Mouse (Mus musculus): ENCODE measurements around the gene Olfr263. TPM values are rescaled to one million over a fixed set of nuclear protein-coding genes. Genes with fewer than 3 reads are reported as not detected.
A peak's percentile ranks its signal among the peaks of the same experiment; 100 is the strongest.
"Not testable (repeated sequence)": the region's sequence is repeated elsewhere in the genome, so short reads cannot be mapped to it uniquely, and the experiment has no call there.

The Olfr263 gene
- polyA plus RNA-seq (2015; fragmentation: Nextera tagmentation; extraction: Ambion mirVana) = not detected in 2 replicates

DNA sequence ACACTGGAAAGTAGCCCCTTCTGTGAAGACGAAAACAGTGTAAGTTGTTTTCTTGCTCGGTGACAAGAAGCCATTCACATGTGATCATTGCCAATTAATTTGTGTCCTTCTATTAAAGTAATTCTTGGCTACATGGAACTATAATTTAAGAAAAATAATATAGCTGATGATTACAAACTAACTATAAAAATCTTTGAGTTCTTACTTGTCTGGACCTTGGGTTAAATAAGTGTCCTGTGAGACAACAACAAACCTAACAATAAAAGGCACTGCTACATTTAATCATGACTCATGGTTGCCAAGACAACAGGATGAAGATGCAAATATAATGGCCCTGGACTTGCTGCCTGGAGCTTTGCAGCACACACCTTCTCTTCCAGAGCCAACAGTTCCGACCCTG, at the start of gene Olfr263:
Gene Olfr263, plus strand, starts transcription at position 301 of the 400 bp plus-strand sequence.
- not testable (repeated sequence) for H3K27me3 ChIP-seq (replicated peaks); H3K9ac ChIP-seq; H3K4me1 ChIP-seq; H3K9me3 ChIP-seq; H3K4me2 ChIP-seq; H3K27ac ChIP-seq; H3K36me3 ChIP-seq; H3K4me3 ChIP-seq (replicated peaks); ATAC-seq (ENCODE audit: insufficient read depth, low FRiP score, low read depth)
- WGBS = 77% methylated on average over 3 of the region's 3 CpGs

DNA sequence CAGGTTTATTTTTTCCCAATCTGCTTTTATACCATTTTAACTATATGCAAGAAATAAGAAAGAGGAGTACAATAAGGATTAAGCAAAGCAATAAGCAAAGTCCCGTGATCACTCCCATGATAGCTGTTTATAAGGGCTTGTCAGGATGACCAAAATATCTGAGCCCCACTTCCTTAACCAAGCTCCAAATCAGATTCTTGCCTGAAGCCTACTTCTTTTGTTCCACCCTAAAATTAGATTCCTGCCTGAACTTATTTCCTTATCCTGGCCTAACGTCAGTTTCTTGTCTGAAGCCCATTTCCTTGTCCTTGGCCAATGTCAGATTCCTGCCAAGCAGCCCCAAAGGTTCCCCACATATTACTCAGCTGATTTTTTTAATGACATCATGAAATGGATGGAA, 46.8 kb upstream of the Olfr263 start:
- no peak overlapping the region for H3K9ac ChIP-seq
- no peaks in the 10 kb centered on the region for H3K4me1 ChIP-seq
- no peak overlapping the region for H3K4me2 ChIP-seq
- H3K27ac ChIP-seq = no peak overlapping the region
- H3K4me3 ChIP-seq (replicated peaks) = no peak overlapping the region
- WGBS = 56% methylated on average over 2 of the region's 2 CpGs
- no peaks in the 10 kb centered on the region for H3K27me3 ChIP-seq (replicated peaks)
- no peaks in the 10 kb centered on the region for H3K36me3 ChIP-seq
- ATAC-seq (ENCODE audit: insufficient read depth, low FRiP score, low read depth) = no peak
- no peaks in the 10 kb centered on the region for H3K9me3 ChIP-seq

DNA sequence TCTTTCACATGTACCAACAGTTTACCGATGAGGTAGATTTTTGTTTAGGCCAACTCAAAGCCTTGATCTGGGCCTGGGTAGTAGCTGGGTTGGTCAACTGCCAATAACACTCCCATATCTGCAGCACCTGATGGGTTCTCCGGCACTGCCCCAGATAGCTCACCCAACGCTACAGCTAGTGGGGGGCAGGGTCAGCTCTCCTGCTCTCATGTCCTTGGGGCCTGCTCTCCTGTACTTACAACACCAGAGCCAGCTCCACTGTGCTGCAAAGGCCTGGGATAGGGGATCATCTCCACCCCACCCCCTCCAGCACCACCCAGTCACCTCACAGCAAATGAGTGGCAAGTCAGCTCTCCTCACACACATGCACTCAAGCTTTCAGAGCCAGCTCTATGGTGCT, 19.7 kb upstream of the Olfr263 start:
- no peak for ATAC-seq (ENCODE audit: insufficient read depth, low FRiP score, low read depth)
- Histone ChIP-seq H3K9ac (no peak overlapping the region), H3K27me3 (replicated peaks) (no peaks in the 10 kb centered on the region), H3K4me1 (no peaks in the 10 kb centered on the region), H3K9me3 (no peaks in the 10 kb centered on the region), H3K4me2 (no peak overlapping the region), H3K27ac (no peak overlapping the region), H3K4me3 (replicated peaks) (no peak overlapping the region), H3K36me3 (no peaks in the 10 kb centered on the region)
- WGBS = 88% methylated on average over 3 of the region's 3 CpGs

DNA sequence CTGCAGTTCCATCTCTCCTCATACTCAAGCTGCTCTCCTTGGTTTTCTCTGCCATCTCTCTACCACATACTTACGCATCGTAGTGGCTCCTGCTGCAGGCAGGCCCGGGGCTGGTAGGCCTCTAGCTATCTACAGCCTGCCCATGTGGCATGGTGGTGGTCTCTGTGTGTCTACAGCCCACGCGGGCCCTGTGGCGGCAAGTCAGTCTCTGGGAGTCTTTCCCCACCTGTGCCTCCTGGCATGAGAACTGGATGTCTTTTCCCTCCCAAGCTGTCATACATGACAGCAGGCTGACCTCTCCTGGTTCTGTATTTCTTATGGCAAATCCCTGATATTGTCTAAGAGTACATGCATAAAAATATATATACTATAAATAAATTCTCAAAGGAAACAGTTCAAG, 19.0 kb upstream of the Olfr263 start:
- H3K9ac ChIP-seq = no peak overlapping the region
- ATAC-seq (ENCODE audit: insufficient read depth, low FRiP score, low read depth) = no peak

DNA sequence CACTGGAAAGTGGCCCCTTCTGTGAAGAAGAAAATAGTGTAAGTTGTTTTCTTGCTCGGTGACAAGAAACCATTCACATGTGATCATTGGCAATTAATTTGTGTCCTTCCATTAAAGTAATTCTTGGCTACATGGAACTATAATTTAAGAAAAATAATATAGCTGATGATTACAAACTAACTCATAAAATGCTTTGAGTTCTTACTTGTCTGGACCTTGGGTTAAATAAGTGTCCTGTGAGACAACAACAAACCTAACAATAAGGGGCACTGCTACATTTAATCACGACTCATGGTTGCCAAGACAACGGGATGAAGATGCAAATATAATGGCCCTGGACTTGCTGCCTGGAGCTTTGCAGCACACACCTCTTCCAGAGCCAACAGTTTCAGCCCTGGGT, 18.3 kb upstream of the Olfr263 start, which contains the start of gene Olfr1369-ps1:
Gene Olfr1369-ps1, plus strand, starts transcription at position 301 of the 400 bp plus-strand sequence.
- H3K4me1 ChIP-seq; H3K4me3 ChIP-seq (replicated peaks); H3K36me3 ChIP-seq; H3K4me2 ChIP-seq; ATAC-seq (ENCODE audit: insufficient read depth, low FRiP score, low read depth); H3K27me3 ChIP-seq (replicated peaks); H3K27ac ChIP-seq; H3K9me3 ChIP-seq; H3K9ac ChIP-seq: not testable (repeated sequence)
- 81% methylated on average over 3 of the region's 3 CpGs for WGBS

More for the DNA sequence above, 19.0 kb upstream of the Olfr263 start:
- Histone ChIP-seq H3K4me3 (replicated peaks) (no peak overlapping the region), H3K27ac (no peak overlapping the region), H3K27me3 (replicated peaks) (no peaks in the 10 kb centered on the region), H3K4me1 (no peaks in the 10 kb centered on the region), H3K36me3 (no peaks in the 10 kb centered on the region), H3K4me2 (no peak overlapping the region), H3K9me3 (no peaks in the 10 kb centered on the region)
- WGBS = 85% methylated on average over 6 of the region's 6 CpGs

DNA sequence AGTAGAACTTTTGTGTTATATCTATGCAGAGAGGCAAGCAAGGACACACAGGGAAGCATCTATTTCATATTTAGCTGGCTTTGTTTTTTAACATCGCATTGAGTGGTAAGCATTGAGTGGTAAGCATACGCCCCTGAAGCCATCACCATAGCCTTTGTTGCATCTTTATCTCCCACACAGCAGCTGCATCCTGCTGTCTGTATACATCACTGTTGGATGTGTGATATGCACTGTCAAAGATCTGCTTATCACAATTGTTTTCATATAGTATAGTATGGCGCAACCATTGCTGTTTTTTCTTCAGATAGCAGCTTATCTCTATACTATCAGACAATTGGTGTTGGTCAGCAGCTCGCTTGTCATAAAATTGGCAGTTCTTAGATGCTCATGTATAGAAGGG, 15.3 kb upstream of the Olfr263 start:
- Histone ChIP-seq H3K4me2 (no peak overlapping the region), H3K27ac (no peak overlapping the region), H3K4me1 (no peaks in the 10 kb centered on the region), H3K9ac (no peak overlapping the region), H3K4me3 (replicated peaks) (no peak overlapping the region), H3K27me3 (replicated peaks) (no peaks in the 10 kb centered on the region), H3K36me3 (no peaks in the 10 kb centered on the region), H3K9me3 (no peaks in the 10 kb centered on the region)
- ATAC-seq (ENCODE audit: insufficient read depth, low FRiP score, low read depth) = no peak
- WGBS = 73% methylated on average over 4 of the region's 4 CpGs

DNA sequence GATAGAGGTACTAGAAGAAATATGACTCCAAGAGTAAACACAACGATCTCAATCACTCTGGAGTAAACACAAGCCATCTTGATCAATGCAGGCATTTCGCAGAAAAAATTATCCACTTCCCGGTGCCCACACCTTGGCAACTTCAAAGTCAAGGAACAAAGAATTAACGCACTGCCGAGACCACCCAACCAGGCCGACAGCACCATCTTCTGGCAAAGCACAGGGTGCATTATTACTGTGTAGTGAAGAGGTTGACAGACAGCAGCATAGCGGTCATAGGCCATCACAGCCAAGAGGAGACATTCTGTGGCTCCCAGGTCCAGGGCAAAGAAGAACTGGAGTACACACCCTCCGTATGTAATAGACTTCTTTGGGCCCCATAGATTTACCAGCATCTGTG, 13.0 kb downstream of the Olfr263 start:
- H3K27me3 ChIP-seq (replicated peaks) = no peaks in the 10 kb centered on the region
- WGBS = 42% methylated on average over 8 of the region's 8 CpGs
- H3K4me3 ChIP-seq (replicated peaks) = no peak overlapping the region
- no peak for ATAC-seq (ENCODE audit: insufficient read depth, low FRiP score, low read depth)
- H3K9ac ChIP-seq = no peak overlapping the region
- H3K36me3 ChIP-seq = no peaks in the 10 kb centered on the region
- no peak overlapping the region for H3K4me2 ChIP-seq
- H3K9me3 ChIP-seq = no peaks in the 10 kb centered on the region
- no peaks in the 10 kb centered on the region for H3K4me1 ChIP-seq
- H3K27ac ChIP-seq = no peak overlapping the region

DNA sequence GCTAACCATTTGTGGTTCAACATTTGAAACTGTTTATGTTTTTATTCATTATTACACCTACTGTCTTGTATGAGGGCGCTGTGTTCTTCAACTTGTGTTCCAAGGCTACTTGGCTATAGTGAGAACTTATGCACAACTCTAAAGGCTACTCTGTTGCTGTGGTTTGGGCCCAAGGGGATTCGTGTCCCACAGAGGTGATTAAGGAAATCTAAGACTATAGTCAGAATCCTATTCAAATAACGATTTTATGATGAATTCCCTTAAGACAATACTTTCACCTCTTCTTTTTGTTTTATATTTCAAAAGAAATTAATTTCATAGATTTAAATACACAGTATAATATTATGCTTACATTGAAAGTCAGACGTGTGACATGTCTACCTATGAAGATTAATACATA, 16.3 kb downstream of the Olfr263 start, which contains the start of gene Olfr1368:
Gene Olfr1368, minus strand, starts transcription at position 101 of the 400 bp plus-strand sequence.
- H3K4me3 ChIP-seq (replicated peaks) = no peak within 1 kb of the TSS
- no peaks in the 10 kb centered on the region for H3K4me1 ChIP-seq
- H3K27me3 ChIP-seq (replicated peaks) = no peaks in the 10 kb centered on the region
- no peak for ATAC-seq (ENCODE audit: insufficient read depth, low FRiP score, low read depth)
- 70% methylated on average over 4 of the region's 4 CpGs for WGBS
- no peaks in the 10 kb centered on the region for H3K36me3 ChIP-seq
- no peak within 1 kb of the TSS for H3K9ac ChIP-seq
- no peak within 1 kb of the TSS for H3K27ac ChIP-seq
- H3K4me2 ChIP-seq = no peak within 1 kb of the TSS
- no peaks in the 10 kb centered on the region for H3K9me3 ChIP-seq

DNA sequence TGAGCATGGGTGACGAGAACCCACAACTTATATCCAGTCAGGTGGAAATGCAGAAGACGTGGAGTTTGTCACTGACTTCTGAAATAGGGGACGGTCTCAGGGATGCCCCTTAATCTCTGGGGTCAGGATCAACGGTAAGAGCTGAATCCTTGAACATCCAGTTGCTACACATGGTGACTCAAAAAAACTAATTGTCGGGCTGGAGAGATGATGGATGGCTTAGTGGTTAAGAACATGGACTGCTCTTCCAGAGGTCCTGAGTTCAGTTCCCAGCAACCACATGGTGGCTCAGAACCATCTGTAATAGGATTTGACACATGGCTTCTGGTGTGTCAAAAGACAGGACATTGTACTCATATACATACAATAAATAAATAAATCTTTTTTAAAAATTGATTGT, 26.4 kb downstream of the Olfr263 start:
- Histone ChIP-seq H3K9me3 (no peaks in the 10 kb centered on the region), H3K27ac (no peak overlapping the region), H3K4me3 (replicated peaks) (no peak overlapping the region), H3K4me2 (no peak overlapping the region), H3K36me3 (no peaks in the 10 kb centered on the region), H3K9ac (no peak overlapping the region), H3K4me1 (peaks cover 7% of the 10 kb centered on the region; the same call in 1 of the 2 replicates), H3K27me3 (replicated peaks) (0 out of 2 replicates have a peak, but pooled peaks cover 3% of the 10 kb centered on the region)
- WGBS = 73% methylated on average over 5 of the region's 5 CpGs
- ATAC-seq (ENCODE audit: insufficient read depth, low FRiP score, low read depth) = no peak

DNA sequence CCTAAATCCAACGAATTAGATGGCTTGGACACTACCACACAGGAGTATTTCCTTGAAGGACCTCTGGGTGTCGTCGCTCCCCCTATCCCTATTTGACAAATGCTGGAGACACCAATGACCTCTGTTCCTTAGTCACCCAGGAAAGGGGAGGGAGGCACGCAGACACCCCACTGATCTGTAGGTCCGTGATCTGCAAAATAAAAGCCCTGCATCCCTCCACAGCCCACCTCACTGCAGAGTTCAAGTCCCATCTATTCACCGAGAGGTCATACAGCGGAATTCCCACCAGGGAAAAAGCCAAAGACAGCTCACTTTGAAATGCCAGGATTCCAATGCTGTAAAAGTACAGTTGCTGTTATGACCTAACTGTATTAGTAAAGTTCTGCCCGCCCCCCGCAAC, 28.6 kb downstream of the Olfr263 start:
- 17% methylated on average over 9 of the region's 9 CpGs for WGBS
- H3K27me3 ChIP-seq (replicated peaks) = 0 out of 2 replicates have a peak, but pooled peaks cover 3% of the 10 kb centered on the region
- peak overlapping the region; percentile 65 for H3K4me3 ChIP-seq (replicated peaks)
- H3K4me2 ChIP-seq = peak overlapping the region; percentile 89; the same call in 1 of the 2 replicates
- no peak overlapping the region for H3K27ac ChIP-seq
- ATAC-seq (ENCODE audit: insufficient read depth, low FRiP score, low read depth) = no peak
- H3K9me3 ChIP-seq = no peaks in the 10 kb centered on the region
- H3K4me1 ChIP-seq = peaks cover 9% of the 10 kb centered on the region; the same call in 1 of the 2 replicates
- no peaks in the 10 kb centered on the region for H3K36me3 ChIP-seq
- no peak overlapping the region for H3K9ac ChIP-seq

DNA sequence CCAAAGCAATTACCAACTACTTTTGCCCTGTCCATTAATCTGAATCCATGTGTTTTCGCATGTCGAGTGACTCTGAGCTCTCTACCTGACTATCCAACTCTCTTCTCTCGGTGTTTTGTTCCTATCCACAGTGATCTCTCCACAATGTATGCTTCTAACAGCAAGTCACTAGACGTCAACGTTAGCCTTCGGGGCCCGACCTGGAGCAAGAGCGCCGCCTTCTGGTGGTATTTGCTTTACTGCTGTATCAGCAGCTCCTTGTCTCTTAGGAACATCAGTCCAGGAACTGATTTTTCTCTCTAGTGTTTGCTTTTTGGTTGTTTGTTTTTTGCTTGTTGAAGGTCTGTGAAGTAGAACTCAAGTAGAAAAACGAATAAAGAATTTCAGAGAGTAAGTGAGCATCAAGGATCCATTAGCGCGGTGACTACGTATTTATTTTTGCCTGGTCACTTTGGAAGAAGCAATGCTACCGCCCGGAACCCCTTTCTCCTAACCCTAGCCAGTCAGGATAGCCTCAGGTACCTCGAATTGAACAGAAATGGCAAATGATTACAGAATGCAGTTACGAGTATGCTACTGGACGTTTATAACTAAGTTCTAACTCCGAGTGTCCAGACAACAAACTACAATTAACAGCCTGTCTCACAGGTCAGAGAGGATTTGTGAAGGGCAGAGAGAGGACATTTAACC, 29.5 kb downstream of the Olfr263 start:
- no peaks in the 10 kb centered on the region for H3K9me3 ChIP-seq
- H3K4me3 ChIP-seq (replicated peaks) = peak overlapping the region; percentile 65
- H3K27me3 ChIP-seq (replicated peaks) = 0 out of 2 replicates have a peak, but pooled peaks cover 3% of the 10 kb centered on the region
- ATAC-seq (ENCODE audit: insufficient read depth, low FRiP score, low read depth) = peak; percentile 50; the same call in 1 of the 2 replicates
- H3K27ac ChIP-seq = no peak overlapping the region
- H3K4me2 ChIP-seq = peak overlapping the region; percentile 89
- H3K9ac ChIP-seq = peak overlapping the region; percentile 32; the same call in 1 of the 2 replicates
- H3K36me3 ChIP-seq = no peaks in the 10 kb centered on the region
- under 1% methylated on average over 19 of the region's 19 CpGs for WGBS
- peaks cover 9% of the 10 kb centered on the region; the same call in 1 of the 2 replicates for H3K4me1 ChIP-seq

DNA sequence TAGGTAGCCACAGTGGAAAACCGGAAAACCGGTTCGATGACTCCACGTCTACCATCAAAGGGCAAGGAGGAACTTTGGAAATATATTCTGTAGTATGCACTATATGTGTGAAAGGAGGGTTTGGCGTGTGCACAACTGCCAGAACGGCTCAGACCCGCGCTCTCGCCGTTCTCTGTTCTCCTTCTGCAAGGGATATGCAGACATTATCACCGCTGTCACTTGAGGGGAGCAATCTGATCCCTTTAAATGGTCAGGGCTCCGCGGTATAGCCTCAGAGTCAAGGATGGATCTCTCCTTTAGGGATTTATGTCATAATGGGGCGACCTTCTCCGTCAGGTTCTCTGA, 30.0 kb downstream of the Olfr263 start:
- Histone ChIP-seq H3K4me2 (peak overlapping the region; percentile 89), H3K9me3 (no peaks in the 10 kb centered on the region), H3K4me1 (peaks cover 9% of the 10 kb centered on the region; the same call in 1 of the 2 replicates), H3K27ac (no peak overlapping the region), H3K36me3 (no peaks in the 10 kb centered on the region), H3K4me3 (replicated peaks) (peak overlapping the region; percentile 65), H3K9ac (peak overlapping the region; percentile 32; the same call in 1 of the 2 replicates), H3K27me3 (replicated peaks) (0 out of 2 replicates have a peak, but pooled peaks cover 3% of the 10 kb centered on the region)
- ATAC-seq (ENCODE audit: insufficient read depth, low FRiP score, low read depth) = no peak
- WGBS = 1% methylated on average over 15 of the region's 15 CpGs

Measured in stomach, embryonic 15.5 days (tissue).